Mouse (Mus musculus): ENCODE measurements around the gene Zan.
A peak's percentile ranks its signal among the peaks of the same experiment; 100 is the strongest.
"Not testable (repeated sequence)": the region's sequence is repeated elsewhere in the genome, so short reads cannot be mapped to it uniquely, and the experiment has no call there.

Gene Zan

DNA sequence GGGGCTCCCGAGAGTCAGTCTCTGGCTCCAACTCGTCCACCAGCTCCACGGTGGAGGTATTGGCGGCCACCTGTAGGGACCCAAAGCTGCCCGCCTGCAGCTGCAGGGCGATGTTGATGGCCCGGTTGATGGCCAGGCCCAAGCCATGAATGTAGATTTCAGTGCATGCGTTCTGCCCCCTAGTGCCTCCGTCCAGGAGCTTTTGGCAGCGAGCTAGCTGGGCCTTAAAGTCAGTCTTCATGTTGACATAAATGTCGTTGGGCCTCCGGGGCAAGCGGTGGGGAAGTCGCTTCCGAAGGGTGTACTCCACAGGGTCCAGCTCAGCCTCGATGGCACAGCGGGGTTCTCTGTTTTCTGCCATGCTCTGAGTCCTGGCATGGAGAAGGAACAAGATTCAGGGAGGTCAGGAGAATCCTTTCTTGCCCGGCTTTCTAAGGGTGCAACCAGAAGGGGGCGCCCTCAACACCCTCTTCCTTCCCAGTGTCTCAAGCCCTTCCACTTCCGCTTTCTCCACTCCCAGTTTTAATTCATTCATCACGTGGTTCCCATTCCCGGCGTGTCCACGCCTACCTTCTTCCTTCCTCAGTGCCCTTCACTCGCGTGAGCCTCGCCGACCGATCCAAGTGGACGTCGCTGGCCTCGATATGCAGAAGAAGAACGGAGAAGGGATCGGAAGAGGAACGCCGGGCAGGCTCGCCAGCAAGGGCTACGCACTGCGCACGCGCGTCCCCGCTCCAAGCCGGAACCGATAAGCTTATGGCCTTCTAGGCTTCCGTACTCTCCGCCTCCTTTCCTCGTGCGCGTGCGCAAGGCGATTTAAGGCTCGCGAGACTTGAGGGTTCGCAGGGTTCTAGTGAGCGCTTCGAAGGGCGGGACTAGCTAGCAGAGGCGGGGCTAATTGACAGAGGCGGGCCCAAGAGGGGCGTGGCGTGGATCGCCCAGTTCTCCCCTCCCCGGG lies 25.1 kb upstream of the Zan start, which contains the start of gene Pop7:
Gene Pop7, minus strand, starts transcription at position 810 of the 958 bp plus-strand sequence.
- peak; percentile 100 for DNase-seq (ENCODE audit: low spot score in 2 of 2)

DNA sequence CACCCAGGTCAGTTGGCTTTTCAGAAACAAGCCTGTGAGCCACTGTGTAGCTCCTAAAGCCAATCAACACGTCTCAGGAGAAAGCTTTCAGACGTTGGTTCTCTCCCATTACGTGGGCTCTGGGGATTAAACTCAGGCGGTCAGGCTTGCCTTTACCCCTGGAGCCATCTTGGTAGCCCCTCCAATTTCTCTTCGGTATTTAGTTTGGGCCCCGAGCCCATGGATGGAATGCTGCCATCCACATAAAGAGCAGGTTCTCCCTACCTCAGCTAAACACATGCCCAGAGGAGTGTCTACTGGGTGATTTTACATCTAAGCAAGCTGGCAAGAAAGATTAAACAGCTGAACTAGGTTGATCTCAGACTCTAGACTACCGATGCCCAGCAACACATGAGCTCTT lies 23.3 kb upstream of the Zan start:
- no peak for DNase-seq (ENCODE audit: low spot score in 2 of 2)

DNA sequence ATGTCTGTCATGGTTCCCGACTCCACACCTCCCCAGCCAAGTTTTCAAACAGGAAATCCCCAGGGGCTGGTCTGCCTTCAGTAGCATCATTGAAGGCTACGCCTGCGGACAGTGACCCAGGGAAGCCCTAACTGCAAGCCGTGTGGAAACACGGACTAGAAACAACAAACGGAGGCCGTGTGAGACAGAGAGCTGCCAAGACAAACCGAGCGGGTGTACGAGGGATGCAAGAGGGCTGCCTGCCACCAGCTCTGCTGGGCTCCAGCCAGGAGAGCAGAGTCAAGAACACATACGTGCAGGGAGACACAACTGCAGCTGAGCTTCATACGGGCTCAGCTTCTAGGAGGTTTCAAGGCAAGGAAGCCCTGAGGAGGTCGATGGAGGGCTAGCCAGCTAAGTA lies 17.0 kb upstream of the Zan start:
- DNase-seq (ENCODE audit: low spot score in 2 of 2) = no peak

DNA sequence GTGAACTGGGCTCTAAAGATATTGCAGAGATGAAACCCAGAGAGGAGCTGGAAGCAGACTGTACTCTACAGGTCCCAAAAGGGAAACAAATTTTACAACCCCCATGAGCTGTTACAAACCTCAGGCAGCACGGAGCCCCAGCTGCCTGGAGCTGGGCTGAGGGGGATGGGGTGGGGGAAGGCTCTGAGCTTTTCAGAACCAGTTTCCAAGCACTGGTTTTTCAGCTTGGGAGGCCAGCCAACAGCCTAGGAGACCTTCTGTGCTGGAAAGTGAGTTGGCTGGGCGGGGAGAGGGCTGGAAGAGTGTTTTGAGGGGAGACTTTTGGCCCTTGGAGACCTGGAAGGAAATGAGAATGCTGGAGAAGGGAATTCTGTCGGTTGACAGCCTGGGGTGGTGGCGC lies 14.7 kb upstream of the Zan start:
- no peak for DNase-seq (ENCODE audit: low spot score in 2 of 2)

DNA sequence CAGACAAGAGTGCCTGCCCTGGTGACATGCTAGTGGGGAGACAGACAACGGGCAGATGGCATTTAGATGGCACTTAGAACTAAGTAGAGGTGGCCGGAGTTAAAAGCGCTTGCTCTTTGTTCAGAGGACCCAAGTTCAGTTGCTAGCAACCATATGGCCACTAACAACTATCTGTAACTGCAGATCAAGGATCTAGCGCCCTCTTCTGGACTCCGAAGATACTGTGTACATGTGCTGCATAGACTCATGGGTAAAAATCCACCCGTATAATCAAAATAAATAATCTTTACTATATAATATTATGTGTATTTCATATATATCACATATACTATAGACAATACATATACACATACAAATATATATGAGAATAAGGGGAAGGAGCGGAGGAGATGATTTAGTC lies 10.8 kb upstream of the Zan start:
- DNase-seq (ENCODE audit: low spot score in 2 of 2) = no peak

DNA sequence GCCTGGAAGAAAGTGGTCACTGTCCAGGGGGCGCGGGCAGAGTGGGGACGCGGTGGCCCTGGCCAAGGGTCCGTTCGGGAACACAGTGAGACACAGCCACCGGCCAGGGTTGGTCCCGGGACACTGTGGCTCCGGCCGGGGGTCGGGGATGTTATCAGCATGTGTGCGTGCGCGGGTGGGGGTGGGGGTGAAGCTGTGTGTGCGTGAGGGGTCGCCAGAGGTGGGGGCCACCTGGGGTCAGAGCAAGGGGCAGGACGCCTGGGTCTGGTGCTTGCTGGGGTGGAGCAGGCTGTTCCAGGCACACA lies 8.9 kb upstream of the Zan start:
- no peak for DNase-seq (ENCODE audit: low spot score in 2 of 2)

DNA sequence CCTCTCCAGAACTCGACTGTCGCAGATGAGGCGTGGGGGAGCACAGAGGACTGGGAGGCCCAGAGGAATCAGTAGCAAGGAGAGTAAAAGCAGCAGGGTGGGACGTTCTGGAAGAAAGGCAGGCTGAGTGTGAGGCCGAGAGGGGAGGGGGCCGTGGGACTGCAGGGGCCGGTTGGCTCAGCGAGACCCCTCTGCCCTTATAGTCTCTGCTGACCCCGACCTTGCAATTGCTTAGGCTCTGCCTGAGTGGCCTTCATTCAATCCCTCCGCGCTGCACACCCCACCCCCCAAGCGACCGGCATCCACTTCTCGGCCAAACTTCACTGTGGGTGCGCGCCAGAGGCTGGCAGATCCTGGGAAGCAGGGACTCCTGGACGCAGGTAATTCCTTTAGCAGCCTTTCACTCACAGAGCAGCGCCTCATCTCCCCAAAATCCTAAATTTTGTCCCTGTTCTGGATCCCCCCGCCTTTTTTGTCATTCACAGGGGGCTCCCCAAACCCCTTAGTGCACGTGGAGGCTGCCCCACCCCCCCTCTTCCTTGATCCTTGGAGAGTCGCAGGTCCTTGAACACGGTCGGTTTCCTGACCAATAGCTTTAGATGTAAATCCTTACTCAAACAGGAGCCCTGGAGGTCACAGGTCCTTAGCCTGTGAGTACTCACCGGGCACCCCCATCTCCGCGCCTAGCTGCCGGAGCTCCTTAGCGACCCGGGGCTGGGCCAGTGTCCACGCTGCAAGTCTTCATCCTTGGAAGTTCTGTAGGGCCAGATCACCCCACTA lies 8.4 kb upstream of the Zan start:
- DNase-seq (ENCODE audit: low spot score in 2 of 2) = no peak

DNA sequence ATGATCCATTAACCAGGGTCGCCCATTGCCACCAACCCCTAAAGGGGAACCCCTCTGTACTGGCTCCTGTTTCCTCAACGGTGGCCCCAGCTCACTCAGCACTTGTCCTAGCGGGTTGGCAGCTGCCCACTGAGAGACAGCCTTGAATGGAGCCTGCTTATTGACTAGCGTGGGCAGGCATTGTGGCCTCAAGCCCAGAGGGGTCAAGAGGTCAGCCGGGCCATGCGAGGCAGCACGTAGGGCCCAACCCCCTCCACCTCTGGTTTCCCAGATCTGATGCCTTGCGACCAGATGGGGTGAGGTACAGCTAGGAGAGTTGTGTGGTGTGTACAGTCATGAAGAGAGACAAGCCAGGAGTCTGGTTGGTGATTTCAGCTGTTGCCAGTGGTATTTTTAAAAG lies 5.0 kb upstream of the Zan start:
- no peak for DNase-seq (ENCODE audit: low spot score in 2 of 2)

DNA sequence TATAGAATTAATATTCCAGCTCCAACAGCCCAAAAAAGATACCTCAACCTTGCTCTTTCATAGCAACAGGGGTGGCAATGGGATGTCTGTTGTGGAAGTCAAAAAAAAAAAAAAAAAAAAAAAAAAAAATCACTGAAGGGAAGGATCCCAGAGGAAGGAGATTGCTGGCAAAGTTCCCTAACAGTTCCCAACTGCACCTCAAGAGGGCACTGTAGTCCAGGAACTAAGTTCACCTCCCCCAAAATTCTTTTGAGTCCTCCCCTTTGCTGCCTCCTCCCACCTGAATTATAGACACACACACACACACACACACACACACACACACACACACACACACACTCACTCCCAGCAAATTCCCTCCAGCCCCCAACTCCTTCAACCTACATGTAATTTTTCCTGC lies 4.3 kb upstream of the Zan start:
- peak; percentile 64 to 72 for DNase-seq (ENCODE audit: low spot score in 2 of 2)

DNA sequence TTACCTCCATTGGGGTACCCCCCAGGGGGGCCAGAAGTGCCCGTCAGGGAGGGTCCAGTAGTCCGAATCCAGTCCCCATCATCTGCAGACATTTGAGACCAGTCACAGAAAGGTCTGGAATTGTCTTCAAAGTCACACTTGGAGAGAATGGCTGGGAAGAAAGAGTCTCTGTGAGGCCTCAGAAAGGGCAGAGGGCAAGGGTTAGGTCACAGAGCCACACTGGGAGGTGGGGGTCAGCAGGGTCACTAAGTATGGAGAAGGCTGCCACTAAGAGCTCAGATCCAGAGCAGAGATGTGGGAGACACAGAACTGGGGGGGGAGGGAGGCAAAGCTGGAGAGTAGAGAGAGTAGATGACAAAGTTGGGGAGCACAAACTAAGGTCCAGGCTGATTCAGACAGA lies 2.5 kb downstream of the Zan start:
- DNase-seq (ENCODE audit: low spot score in 2 of 2) = no peak

DNA sequence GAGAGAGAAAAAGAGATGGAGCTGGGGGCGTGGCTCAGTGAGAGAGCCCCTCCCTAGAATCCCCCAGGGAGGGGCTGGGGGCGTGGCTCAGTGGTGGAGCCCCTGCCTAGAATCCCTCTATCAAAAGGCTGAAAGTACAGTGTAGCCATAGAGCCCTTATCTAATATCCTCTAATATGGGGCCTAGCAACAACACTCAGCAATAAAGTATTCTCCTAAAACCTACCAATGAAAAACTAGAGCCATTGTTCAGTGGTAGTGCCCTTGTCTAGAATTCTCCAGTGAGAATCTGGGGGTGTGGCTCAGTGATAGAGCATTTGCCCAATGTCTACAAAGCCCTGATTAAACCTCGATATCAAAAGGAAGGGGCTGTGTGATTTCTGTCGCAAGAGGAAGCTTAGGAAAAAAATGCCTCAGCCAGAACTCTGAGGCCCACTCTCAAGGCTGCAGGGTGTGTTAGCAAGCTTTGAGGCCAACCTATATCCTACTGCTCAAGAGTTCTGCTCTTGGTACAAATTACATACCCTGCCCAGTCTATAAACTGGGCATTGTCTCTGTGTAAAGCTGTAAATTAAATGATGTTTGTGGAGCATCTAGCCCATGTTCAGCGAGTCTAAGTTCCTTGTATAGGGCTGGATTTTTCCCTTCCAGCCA lies 4.5 kb downstream of the Zan start:
- no peak for DNase-seq (ENCODE audit: low spot score in 2 of 2)

DNA sequence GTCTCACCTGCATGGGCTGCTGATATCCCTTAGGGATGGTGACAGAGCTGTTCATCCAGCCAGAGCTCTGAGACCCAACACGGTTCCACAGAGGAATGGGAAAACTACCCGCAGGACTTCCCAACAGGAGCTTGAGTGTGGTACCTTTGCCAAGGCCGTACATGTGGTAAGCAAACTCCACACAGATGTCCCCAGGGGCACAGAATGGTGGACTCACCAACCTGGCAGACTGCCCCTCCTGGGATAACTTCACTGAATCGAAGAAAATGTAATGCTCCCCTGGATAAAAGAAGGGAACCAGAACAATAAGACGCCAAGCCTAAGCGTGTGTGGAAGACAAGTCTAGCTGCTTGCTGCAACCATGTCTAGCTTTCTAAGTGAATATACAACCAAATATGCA lies 9.9 kb downstream of the Zan start:
- no peak for DNase-seq (ENCODE audit: low spot score in 2 of 2)

DNA sequence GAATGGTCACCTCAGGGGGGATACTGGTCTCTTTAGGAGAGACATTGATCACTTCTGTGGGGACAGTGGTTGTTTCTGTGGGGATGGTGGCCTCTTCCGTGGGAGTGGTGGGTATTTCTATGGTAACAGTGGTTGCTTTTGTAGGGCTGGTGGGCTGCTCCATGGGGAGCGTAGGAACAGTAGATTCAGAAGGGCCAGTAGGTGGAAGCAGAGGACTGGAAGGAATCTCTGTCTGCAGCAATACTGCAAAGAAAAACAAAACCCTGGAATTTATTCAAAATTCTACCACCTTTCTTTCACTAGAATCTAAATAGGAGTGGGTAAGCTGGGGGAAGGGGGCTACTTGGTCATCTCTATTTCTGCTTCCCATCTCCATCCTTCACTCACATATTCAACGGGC lies 11.8 kb downstream of the Zan start:
- DNase-seq (ENCODE audit: low spot score in 2 of 2) = no peak

DNA sequence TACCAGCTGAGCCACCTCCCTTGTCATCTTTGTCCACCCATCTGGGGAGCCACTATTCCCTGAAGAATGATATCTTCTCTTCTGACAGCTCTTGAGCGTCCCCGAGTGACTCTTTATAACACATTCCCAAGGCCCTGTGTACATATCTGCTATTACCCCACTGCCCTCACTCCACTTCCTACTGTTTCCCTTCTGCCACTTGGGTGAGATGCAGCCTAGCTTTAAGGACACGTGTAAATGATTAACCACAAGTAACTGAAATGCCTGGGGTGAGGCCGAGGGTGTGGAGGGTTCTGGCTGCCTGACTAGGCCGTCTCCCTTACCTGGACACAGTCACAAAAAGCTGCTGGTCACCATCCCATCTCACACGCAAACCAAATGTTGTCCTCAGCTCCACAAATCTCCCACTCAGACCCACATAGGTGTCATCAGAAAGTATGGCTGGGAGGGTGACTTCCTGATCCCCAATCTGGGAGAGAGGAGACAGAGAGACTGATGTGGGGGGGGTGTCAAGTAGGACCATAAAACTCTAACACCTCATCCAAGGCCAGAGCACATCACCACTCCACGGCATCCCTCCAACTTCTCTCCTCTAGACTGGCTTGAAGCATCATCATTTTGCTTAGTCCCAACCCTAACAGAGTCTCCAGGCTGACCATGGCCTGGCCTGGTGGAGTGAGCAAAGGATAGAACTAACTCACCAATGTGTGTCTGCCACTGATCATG lies 20.8 kb downstream of the Zan start:
- no peak for DNase-seq (ENCODE audit: low spot score in 2 of 2)

DNA sequence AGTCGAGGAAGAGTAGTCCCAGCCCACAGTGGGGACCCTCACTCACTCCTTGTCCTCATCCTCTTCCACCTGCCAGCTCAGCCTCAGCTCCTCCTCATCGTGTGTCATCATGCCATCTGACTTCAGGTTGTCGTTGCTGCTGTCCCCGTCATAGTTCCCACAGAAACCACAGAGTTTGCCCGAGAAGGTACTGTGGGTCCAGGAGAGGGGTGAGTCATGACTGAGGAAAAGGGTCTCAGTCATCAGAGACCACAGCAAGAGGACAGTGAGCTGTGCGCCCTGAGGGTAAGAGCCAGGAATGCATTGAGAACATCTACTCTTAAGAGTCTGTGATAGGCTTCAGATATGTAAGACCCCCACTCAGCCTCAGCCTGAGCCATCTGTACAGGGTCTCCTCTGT lies 21.7 kb downstream of the Zan start:
- no peak for DNase-seq (ENCODE audit: low spot score in 2 of 2)

DNA sequence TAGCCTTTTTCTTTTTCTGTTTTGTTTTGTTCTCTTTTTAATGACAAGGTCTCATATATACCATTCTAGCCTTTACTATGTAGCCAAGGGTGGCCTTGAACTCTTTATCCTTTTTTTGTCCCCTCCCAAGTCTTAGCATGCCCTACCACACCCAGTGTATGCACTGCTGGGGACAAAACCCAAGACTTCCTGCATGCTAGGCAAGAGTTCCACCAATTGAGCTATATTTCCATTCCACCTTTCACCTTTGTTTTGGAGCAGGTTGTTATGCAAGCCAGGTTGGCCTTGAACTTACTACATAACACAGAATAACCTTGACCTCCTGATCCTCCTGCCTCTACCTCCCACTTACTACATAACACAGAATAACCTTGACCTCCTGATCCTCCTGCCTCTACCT lies 31.3 kb downstream of the Zan start:
- DNase-seq (ENCODE audit: low spot score in 2 of 2) = no peak

DNA sequence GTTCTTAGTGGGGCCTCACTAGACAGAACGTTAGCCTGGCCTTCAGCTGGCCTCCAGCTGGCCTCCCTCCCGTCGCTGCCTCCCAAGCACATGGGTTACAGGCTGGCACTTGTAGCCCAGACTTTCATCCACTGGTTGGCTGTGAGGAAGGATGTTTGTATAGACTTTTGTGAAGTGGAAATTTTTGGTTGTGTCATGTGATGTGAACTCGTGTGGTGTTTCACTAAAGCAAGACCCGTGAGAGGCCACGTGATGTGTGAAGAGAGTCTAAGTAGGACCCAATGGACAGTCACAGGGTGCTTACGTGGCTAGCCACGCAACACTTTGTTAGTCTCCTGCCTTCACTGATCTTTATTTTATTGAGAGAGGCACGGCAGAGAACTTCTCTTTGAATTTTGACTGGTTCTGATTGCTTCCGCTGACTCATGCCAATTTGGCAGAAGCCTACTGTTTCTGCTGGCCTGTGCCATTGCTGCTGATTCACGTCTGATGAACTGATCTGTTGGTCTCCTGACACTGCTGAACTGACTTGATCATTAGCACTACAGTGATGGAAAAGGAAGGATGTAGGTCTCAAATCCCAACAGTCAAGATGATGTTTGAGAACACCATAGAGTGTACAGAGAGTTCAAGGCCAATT lies 36.5 kb downstream of the Zan start:
- no peak for DNase-seq (ENCODE audit: low spot score in 2 of 2)

DNA sequence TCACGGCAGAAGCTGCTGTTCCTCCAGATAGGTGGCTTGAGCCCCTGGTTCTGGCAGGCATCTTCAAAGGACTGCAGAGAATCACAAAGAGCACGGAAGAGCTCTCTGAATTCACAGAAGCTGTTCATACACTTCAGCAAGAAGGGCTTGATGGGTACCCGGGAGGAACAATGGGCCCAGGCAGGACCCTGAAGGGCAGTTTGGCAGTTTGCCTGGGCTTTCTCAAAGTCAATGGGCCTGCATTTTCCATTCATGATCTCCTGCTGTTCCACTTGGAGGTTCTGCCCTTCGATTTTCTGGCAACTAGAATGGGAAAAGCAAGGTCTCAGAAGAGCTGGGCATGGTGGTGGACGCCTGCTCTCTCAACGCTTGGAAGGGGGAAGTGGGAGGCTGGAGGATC lies 43.0 kb downstream of the Zan start:
- no peak for DNase-seq (ENCODE audit: low spot score in 2 of 2)

DNA sequence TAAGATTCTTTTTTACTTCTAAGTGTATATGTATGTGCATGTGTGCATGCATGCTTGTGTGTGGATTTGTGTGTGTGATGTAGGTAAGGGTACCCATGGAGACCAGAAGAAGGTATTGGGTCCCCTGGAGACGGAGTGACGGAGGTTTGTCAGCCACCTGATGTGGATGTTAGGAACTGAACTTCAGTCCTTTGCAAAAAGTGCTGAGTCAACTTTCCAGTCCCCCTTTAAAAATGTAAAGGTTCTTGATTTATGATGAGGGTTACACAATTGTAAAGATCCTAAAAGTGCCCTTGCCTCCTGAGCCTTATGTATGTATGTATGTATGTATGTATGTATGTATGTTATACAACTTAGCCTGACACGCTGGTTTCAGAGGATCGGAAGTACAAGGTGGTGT lies 46.5 kb downstream of the Zan start:
- not testable (repeated sequence) for DNase-seq (ENCODE audit: low spot score in 2 of 2)

DNA sequence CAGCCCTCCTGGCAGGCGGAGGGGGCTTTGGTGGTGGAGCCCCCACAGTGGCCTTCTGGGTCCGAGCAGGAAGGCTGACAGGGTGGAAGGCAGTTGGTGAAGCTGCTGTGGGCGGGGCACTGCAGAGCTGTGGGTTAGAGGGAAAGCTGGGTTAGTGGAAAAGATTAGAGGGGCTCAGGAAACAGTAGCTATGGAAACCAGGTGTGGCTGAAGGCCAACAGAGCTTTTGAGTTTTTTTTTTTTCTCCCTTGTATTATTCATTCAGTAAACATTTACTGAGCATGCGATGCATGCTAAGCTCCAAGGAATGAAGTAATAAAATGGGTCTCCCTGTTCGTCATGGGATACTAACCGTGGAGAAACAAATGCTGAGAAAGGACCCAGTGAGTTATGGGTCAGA lies 51.2 kb downstream of the Zan start:
- DNase-seq (ENCODE audit: low spot score in 2 of 2) = no peak

DNA sequence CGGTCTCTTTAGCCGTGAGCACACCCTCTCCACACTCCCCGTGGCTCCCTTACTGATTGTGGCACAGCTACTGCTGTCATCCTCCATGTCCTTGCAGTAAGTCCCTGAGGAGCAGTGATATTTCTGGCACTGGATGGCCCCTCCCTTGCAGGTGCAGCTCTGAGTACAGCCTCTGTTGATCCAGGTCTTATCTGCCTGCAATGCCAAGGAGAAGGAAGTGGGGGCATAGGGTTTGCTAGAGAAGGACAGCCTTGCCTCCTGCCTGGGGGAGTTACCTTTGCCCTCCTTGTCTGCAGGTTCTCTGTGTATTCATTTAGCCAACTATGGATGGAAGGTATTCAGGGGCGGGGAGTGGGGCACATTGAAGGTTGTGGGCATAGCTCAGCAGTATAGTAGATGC lies 57.0 kb downstream of the Zan start:
- DNase-seq (ENCODE audit: low spot score in 2 of 2) = no peak

DNA sequence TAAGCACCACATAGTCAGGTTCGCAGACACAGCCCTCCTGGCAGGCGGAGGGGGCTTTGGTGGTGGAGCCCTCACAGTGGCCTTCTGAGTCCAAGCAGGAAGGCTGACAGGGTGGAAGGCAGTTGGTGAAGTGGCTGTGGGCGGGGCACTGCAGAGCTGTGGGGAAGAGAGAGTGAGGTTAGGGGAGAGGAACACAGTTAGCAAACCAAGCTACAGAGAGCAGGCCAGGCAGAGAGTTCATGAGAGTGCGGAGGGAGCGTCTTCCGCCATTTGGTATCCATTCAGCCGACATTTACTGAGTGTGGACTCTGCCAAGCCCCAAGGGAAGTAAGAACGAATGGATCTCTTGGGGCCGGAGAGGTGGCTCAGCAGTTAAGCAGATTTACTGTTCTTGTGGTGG lies 57.8 kb downstream of the Zan start:
- no peak for DNase-seq (ENCODE audit: low spot score in 2 of 2)
